ENCODE assay signal across 11 mouse cellular contexts in the genomic region with DNA sequence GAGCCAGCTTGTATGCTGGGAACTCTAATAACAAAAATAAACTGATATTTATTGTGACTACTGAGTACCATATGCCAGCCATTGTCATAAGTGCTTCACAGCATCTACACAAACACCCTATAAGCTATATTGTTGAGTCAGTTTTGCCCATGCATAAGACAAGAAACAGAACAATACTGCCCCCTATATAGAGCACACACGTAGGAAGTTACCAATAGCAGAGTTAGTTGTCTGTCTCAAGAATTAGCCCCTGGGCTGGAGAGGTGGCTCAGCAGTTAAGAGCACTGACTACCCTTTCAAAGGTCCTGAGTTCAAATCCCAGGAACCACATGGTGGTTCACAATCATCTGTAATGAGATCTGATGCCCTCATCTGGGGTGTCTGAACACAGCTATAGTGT. TPM values are rescaled to one million over a fixed set of nuclear protein-coding genes. Genes with fewer than 3 reads are reported as not detected.
DNase-seq lines count a peak whose midpoint lies in the region; ATAC-seq lines count a peak whose summit lies in the region.
"Had no signal": no experiment of that assay in that cellular context is flagged by ENCODE, and none has a peak within 500 bp of the region (broad histone marks: within the 10 kb centered on the region; RNA-seq: fewer than 3 reads in every experiment).

No protein-coding gene starts in this region.

- 0 out of 2 replicates have a peak, but pooled peaks have one; percentile 46 for ATAC-seq in hindbrain, embryonic 15.5 days (ENCODE audit: low FRiP score, low read depth)
- peak; percentile 42 for ATAC-seq in inflammation-experienced regulatory T-cells, adult 6 months

- no peaks in the 10 kb centered on the region for H3K36me3 ChIP-seq in hindbrain, embryonic 15.5 days
- H3K36me3 ChIP-seq in hindbrain, embryonic 10.5 days: no peaks in the 10 kb centered on the region
- H3K36me3 ChIP-seq: neural tube, embryonic 12.5 days had no signal

- no peak overlapping the region for H3K4me3 ChIP-seq in hindbrain, embryonic 15.5 days
- no peak overlapping the region for H3K4me3 ChIP-seq in hindbrain, embryonic 10.5 days

- no peaks in the 10 kb centered on the region for H3K9me3 ChIP-seq in hindbrain, embryonic 15.5 days
- H3K9me3 ChIP-seq in hindbrain, embryonic 10.5 days: no peaks in the 10 kb centered on the region
- H3K9me3 ChIP-seq: neural tube, embryonic 12.5 days had no signal

- H3K27me3 ChIP-seq in hindbrain, embryonic 15.5 days: no peaks in the 10 kb centered on the region
- no peaks in the 10 kb centered on the region for H3K27me3 ChIP-seq in hindbrain, embryonic 10.5 days (ENCODE audit: insufficient read depth, poor library complexity, severe bottlenecking)
- H3K27me3 ChIP-seq: neural tube, embryonic 12.5 days had no signal

- peak overlapping the region; percentile 57 for H3K4me2 ChIP-seq in hindbrain, embryonic 15.5 days

- no peak overlapping the region for H3K9ac ChIP-seq in hindbrain, embryonic 15.5 days

- H3K4me1 ChIP-seq in hindbrain, embryonic 15.5 days (replicated peaks): no peaks in the 10 kb centered on the region
- H3K4me1 ChIP-seq in hindbrain, embryonic 10.5 days (replicated peaks): no peaks in the 10 kb centered on the region
- H3K4me1 ChIP-seq: neural tube, embryonic 12.5 days had no signal

- 18% methylated on average over 1 of the region's 1 CpGs for WGBS in hindbrain, embryonic 15.5 days
- 31% methylated on average over 1 of the region's 1 CpGs for WGBS in hindbrain, embryonic 10.5 days

- no peak overlapping the region for H3K27ac ChIP-seq in hindbrain, embryonic 15.5 days (replicated peaks)
- no peak overlapping the region for H3K27ac ChIP-seq in hindbrain, embryonic 10.5 days
- H3K27ac ChIP-seq: neural tube, embryonic 12.5 days had no signal

- no peak for DNase-seq in hindbrain, embryonic 10.5 days (ENCODE audit: low spot score)
- DNase-seq in thymus, postnatal 0 days (ENCODE audit: low spot score): peak; percentile 26
- DNase-seq in thymus, postnatal 25 days: no peak
- no peak for DNase-seq in adrenal gland, postnatal 36 days
- DNase-seq in urinary bladder, adult 2 months (ENCODE audit: low spot score): no peak
- DNase-seq in layer of hippocampus, adult 9-11 months: no peak
- DNase-seq: gastrocnemius, postnatal 10 days had no signal

RNA-seq across cellular contexts. Expression of a gene that starts 0.4 kb away (rescaled TPM):
- polyA plus RNA-seq in hindbrain, embryonic 15.5 days (2015; fragmentation: Nextera tagmentation; extraction: Ambion mirVana): 3.0 and 3.1 TPM in 2 replicates
- polyA plus RNA-seq in hindbrain, embryonic 10.5 days (2016; fragmentation: Nextera tagmentation; extraction: Ambion mirVana): 0.77 and 0.83 TPM in 2 replicates
- 3.4 and 3.6 TPM in 2 replicates for polyA plus RNA-seq in thymus, postnatal 0 days (2015; fragmentation: Nextera tagmentation; extraction: Ambion mirVana)
- polyA plus RNA-seq in inflammation-experienced regulatory T-cells, adult 6 months (2017; shearing (Covaris generic)): 10 to 100 TPM; 16.3 to 17.8 (median 16.4) TPM
- total RNA-seq in adrenal gland, postnatal 36 days (2021): 1 to 10 TPM; 1.2 to 1.9 TPM
- 1.3 and 1.7 TPM in 2 replicates for polyA plus RNA-seq in urinary bladder, adult 2 months (2012; rRNA removed)
- polyA plus RNA-seq: erythroblast, embryonic 14.5 days had no signal

RNA-seq across cellular contexts. Expression of a gene that starts 10.0 kb away (rescaled TPM):
- 55.8 and 59.9 TPM in 2 replicates for polyA plus RNA-seq in hindbrain, embryonic 15.5 days (2015; fragmentation: Nextera tagmentation; extraction: Ambion mirVana)
- polyA plus RNA-seq in hindbrain, embryonic 10.5 days (2016; fragmentation: Nextera tagmentation; extraction: Ambion mirVana): 108 and 212 TPM in 2 replicates
- 137 and 165 TPM in 2 replicates for polyA plus RNA-seq in thymus, postnatal 0 days (2015; fragmentation: Nextera tagmentation; extraction: Ambion mirVana)
- 100 to 1,000 TPM; 109 to 161 (median 124) TPM for polyA plus RNA-seq in inflammation-experienced regulatory T-cells, adult 6 months (2017; shearing (Covaris generic))
- 10 to 100 TPM; 39.9 to 50.8 TPM for total RNA-seq in adrenal gland, postnatal 36 days (2021)
- polyA plus RNA-seq in urinary bladder, adult 2 months (2012; rRNA removed): 26.4 and 28.9 TPM in 2 replicates

RNA-seq across cellular contexts. Expression of a gene that starts 45.2 kb away (rescaled TPM):
- polyA plus RNA-seq in hindbrain, embryonic 15.5 days (2015; fragmentation: Nextera tagmentation; extraction: Ambion mirVana): 23.8 and 25.1 TPM in 2 replicates
- polyA plus RNA-seq in hindbrain, embryonic 10.5 days (2016; fragmentation: Nextera tagmentation; extraction: Ambion mirVana): 23.7 and 26.2 TPM in 2 replicates
- polyA plus RNA-seq in thymus, postnatal 0 days (2015; fragmentation: Nextera tagmentation; extraction: Ambion mirVana): 96.7 and 99.0 TPM in 2 replicates
- 100 to 1,000 TPM in 1 of 3 experiments, 10 to 100 TPM in 2; 61.9 to 112 (median 94.5) TPM for polyA plus RNA-seq in inflammation-experienced regulatory T-cells, adult 6 months (2017; shearing (Covaris generic))
- 10 to 100 TPM; 44.3 to 46.2 TPM for total RNA-seq in adrenal gland, postnatal 36 days (2021)
- 64.4 and 76.2 TPM in 2 replicates for polyA plus RNA-seq in urinary bladder, adult 2 months (2012; rRNA removed)
